Mouse (Mus musculus) colon, adult 2 months (tissue): ENCODE measurements around the gene Gm8237. TPM values are rescaled to one million over a fixed set of nuclear protein-coding genes. Genes with fewer than 3 reads are reported as not detected.

Experiments used
- polyA plus RNA-seq: library from polyadenylated mRNA; depleted of rRNA; stranded (reverse); fragments of >200 nt; gene quantifications from 2 replicates; pipeline ENCODE4 v1.2.3, GENCODE M21; 2012; rRNA removed

The Gm8237 gene
- not detected in 2 replicates for polyA plus RNA-seq

DNA sequence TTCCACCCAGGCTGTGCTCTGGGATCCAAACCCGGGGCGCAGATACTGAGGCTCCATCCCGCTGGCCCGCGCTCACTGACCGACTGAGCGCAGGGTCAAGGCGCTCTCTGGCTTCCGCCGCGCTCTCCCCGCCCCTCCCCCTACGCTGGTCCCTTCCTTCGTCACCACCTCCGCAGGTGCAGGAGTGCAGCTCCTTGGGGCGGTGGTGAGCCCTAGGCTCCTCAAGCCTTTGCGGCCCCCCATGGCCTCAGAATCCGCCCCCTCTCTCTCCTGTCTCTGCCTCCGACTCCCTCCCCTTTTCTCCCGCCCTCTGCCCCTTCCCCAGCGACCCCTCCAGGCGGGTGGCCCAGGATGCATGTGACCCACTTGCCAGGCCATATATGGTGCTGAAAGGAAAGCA is at the start of gene Gm8237:
TSS of gene Gm8237 (minus strand) at position 142 of the 400 bp plus-strand sequence.

DNA sequence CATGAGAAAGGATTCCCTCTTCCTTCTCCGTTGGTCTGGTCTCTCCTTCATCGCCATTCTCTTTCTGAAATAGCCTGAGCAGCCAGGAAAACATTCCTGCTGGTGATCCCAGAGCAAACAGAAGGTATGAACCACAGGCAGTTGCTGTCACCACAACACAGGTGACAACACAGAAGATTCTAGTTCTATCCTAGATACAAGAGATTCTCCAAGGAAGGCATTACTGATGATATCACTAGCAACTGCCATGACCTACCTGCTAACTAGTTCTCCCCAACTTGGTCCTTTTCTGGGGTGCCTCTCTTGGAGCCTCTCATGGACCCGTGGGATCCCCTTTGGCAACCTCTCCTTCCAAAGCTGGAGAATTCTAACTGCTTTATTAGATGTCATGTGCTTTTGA is 50.0 kb downstream of the Gm8237 start, which contains the start of gene Gm3424:
TSS of gene Gm3424 (minus strand) at position 101 of the 400 bp plus-strand sequence.

Other genes with a start within 250 kb of the Gm8237 start
- not detected in 2 replicates for gene Gm8265, start 247.4 kb downstream of the Gm8237 start, polyA plus RNA-seq
- not detected in 2 replicates for gene Gm9603, start 192.9 kb downstream of the Gm8237 start, polyA plus RNA-seq
- 0.21 TPM in 1 of 2 replicates, not detected in the other for gene Gm3373, start 138.8 kb downstream of the Gm8237 start, polyA plus RNA-seq
- 0.16 TPM in 1 of 2 replicates, not detected in the other for gene Gm3383, start 72.4 kb downstream of the Gm8237 start, polyA plus RNA-seq
- not detected in 2 replicates for gene Gm3424, start 50.1 kb downstream of the Gm8237 start, polyA plus RNA-seq
- gene Gm3248, start 81.4 kb upstream of the Gm8237 start, polyA plus RNA-seq = not detected in 2 replicates
- gene Gm3453, start 98.8 kb upstream of the Gm8237 start, polyA plus RNA-seq = not detected in 2 replicates
- gene Gm6337, start 177.9 kb upstream of the Gm8237 start, polyA plus RNA-seq = not detected in 2 replicates
- not detected in 2 replicates for gene Gm8206, start 213.6 kb upstream of the Gm8237 start, polyA plus RNA-seq
- 0.13 and 0.14 TPM in 2 replicates for gene Gm3468, start 228.3 kb upstream of the Gm8237 start, polyA plus RNA-seq
- gene Gm3476, start 245.4 kb upstream of the Gm8237 start, polyA plus RNA-seq = not detected in 2 replicates